23 mouse cellular contexts compared by ENCODE assay signal in genomic region chr17:47997806-47998205, GRCm38 (mm10). TPM values are rescaled to one million over a fixed set of nuclear protein-coding genes. Genes with fewer than 3 reads are reported as not detected.
"Had no signal": no experiment of that assay in that cellular context is flagged by ENCODE, and none has a peak within 500 bp of the region (broad histone marks: within the 10 kb centered on the region; RNA-seq: fewer than 3 reads in every experiment).

No protein-coding gene starts in this region.

- H3K27ac ChIP-seq: left cerebral cortex, adult 2 months; liver, embryonic 13.5 days; macrophage; neural tube, embryonic 12.5 days; stomach, embryonic 15.5 days had no signal

- H3K9ac ChIP-seq: liver, embryonic 13.5 days; neural tube, embryonic 12.5 days; stomach, embryonic 15.5 days had no signal

- ATAC-seq: intestine, postnatal 0 days had no signal

- DNase-seq: kidney, adult 2 months; kidney, postnatal 25 days; layer of hippocampus, postnatal 36 days; liver, embryonic 13.5 days; lung, adult 2 months; midbrain, embryonic 14.5 days; retina, postnatal 1 day; right cerebral cortex, postnatal 25 days; spleen, adult 18-20 months; thymus, postnatal 36 days had no signal

- H3K9me3 ChIP-seq: liver, embryonic 13.5 days; neural tube, embryonic 12.5 days; stomach, embryonic 15.5 days had no signal

- H3K4me2 ChIP-seq: liver, embryonic 13.5 days; neural tube, embryonic 12.5 days; stomach, embryonic 15.5 days had no signal

- H3K36me3 ChIP-seq: liver, embryonic 13.5 days; neural tube, embryonic 12.5 days; stomach, embryonic 15.5 days had no signal

- H3K4me3 ChIP-seq: left cerebral cortex, adult 2 months; liver, embryonic 13.5 days; neural tube, embryonic 12.5 days; stomach, embryonic 15.5 days had no signal

- H3K27me3 ChIP-seq: liver, embryonic 13.5 days; stomach, embryonic 15.5 days had no signal

RNA-seq across cellular contexts. Expression of gene 1700122O11Rik, which starts 40.3 kb away (rescaled TPM):
- polyA plus RNA-seq: intestine, postnatal 0 days; kidney, adult 2 months; kidney, embryonic 16.5 days; limb, embryonic 11.5 days; limb, embryonic 14.5 days; liver, adult 2 months; liver, embryonic 13.5 days; liver, embryonic 16.5 days; lung, adult 2 months; macrophage; midbrain, embryonic 14.5 days; midbrain, postnatal 0 days; neural tube, embryonic 12.5 days; stomach, embryonic 15.5 days; thymus, postnatal 0 days; urinary bladder, adult 2 months had no signal
